Mouse (Mus musculus) olfactory bulb, adult 2 months (tissue): ENCODE results near the gene Tcp11l2.

Experiments used
- CTCF ChIP-seq: fragments of 200-500 bp; IDR thresholded peaks from 2 replicates; pipeline ENCODE4 v1.5.1; 2012; ENCODE audit warnings: low read depth, mild to moderate bottlenecking, low read length, moderate library complexity; ENCODE audit not compliant: insufficient read depth
- POLR2A ChIP-seq: fragments of 200-500 bp; IDR thresholded peaks from 2 replicates; pipeline ENCODE4 v1.6.1; 2012; ENCODE audit warnings: mild to moderate bottlenecking, low read depth, low read length, moderate library complexity; ENCODE audit not compliant: insufficient read depth

- TF ChIP-seq CTCF, result no peak
- TF ChIP-seq POLR2A, result no peak
Observed at GRCm38 (mm10) chr10:84600136-84600535, 23.7 kb downstream of the Tcp11l2 start.
